Mouse (Mus musculus) MEL (cell line): ENCODE measurements around the gene Sdc1. TPM values are rescaled to one million over a fixed set of nuclear protein-coding genes. Genes with fewer than 3 reads are reported as not detected.

ENCODE experiments used
- DNase-seq: peaks from one replicate; pipeline ENCODE4 v3.0.0; 2011; ENCODE audit warnings: low read depth, low spot score
- H3K27ac ChIP-seq: 2 replicates; pipeline ENCODE4 v1.5.1; 2012; ENCODE audit warnings: low read depth, mild to moderate bottlenecking, control low read depth, low read length, moderate library complexity; ENCODE audit not compliant: control insufficient read depth
- H3K27me3 ChIP-seq, 2 experiments: fragments of 150-350 bp in 1 of 2; sonication (generic) in 1 of 2; 2 replicates each; pipeline ENCODE4 v1.6.1; 2012; ENCODE audit warnings: low read length in 2 of 2, mild to moderate bottlenecking in 2 of 2, improper control_type of control experiment in 1 of 2, moderate library complexity in 1 of 2; ENCODE audit not compliant: insufficient read depth in 2 of 2, control insufficient read depth in 1 of 2
- H3K36me3 ChIP-seq, 2 experiments: 2 replicates each; pipeline ENCODE4 v1.6.1; 2012 to 2014; ENCODE audit warnings: low read length in 2 of 2, improper control_type of control experiment in 1 of 2, inconsistent platforms in 1 of 2, mild to moderate bottlenecking in 1 of 2; ENCODE audit not compliant: insufficient read depth in 2 of 2, control insufficient read depth in 1 of 2
- H3K4me1 ChIP-seq, 2 experiments: fragments of 150-350 bp in 1 of 2; sonication (generic) in 1 of 2; 2 replicates each; pipeline ENCODE4 v1.6.1; 2012; ENCODE audit warnings: low read length in 2 of 2, improper control_type of control experiment in 1 of 2, mild to moderate bottlenecking in 1 of 2; ENCODE audit not compliant: insufficient read depth in 2 of 2, control insufficient read depth in 1 of 2
- H3K4me3 ChIP-seq, 2 experiments: fragments of 150-350 bp in 1 of 2; sonication (generic) in 1 of 2; 2 replicates each; pipeline ENCODE4 v1.5.1; 2012; ENCODE audit warnings: low read depth in 2 of 2, low read length in 2 of 2, mild to moderate bottlenecking in 2 of 2, moderate library complexity in 2 of 2, control low read depth in 1 of 2, improper control_type of control experiment in 1 of 2; ENCODE audit not compliant: control insufficient read depth in 1 of 2, insufficient read depth in 1 of 2
- H3K79me2 ChIP-seq: 2 replicates; pipeline ENCODE4 v1.6.1; 2012; ENCODE audit warnings: mild to moderate bottlenecking, low read length, moderate library complexity; ENCODE audit not compliant: control insufficient read depth, poor library complexity, insufficient read depth
- H3K9ac ChIP-seq: 2 replicates; pipeline ENCODE4 v1.6.1; 2012; ENCODE audit warnings: low read depth, mild to moderate bottlenecking, control low read depth, low read length, moderate library complexity; ENCODE audit not compliant: control insufficient read depth, poor library complexity, severe bottlenecking
- H3K9me3 ChIP-seq: fragments of 150-350 bp; sonication (generic); replicated peaks from 2 replicates; pipeline ENCODE4 v1.6.1; 2012; ENCODE audit warnings: mild to moderate bottlenecking, low read length, improper control_type of control experiment, moderate library complexity; ENCODE audit not compliant: insufficient read depth
- BHLHE40 ChIP-seq: IDR thresholded peaks from 2 replicates; pipeline ENCODE4 v1.6.1; 2012; ENCODE audit warnings: low read depth, mild to moderate bottlenecking, inconsistent platforms, low read length, improper control_type of control experiment, borderline replicate concordance
- CHD1 ChIP-seq: IDR thresholded peaks from 2 replicates; pipeline ENCODE4 v1.6.1; 2012; ENCODE audit warnings: low read depth, mild to moderate bottlenecking, inconsistent platforms, low read length, improper control_type of control experiment
- CTCF ChIP-seq, 3 experiments: IDR thresholded peaks in 2 of 3; conservative IDR thresholded peaks in 1 of 3; 2 replicates each; pipeline ENCODE4 v1.5.1; 2011 to 2012; ENCODE audit warnings: low read length in 3 of 3, low read depth in 2 of 3, mild to moderate bottlenecking in 2 of 3, improper control_type of control experiment in 1 of 3, inconsistent platforms in 1 of 3, mixed read lengths in 1 of 3, moderate library complexity in 1 of 3; ENCODE audit not compliant: control insufficient read depth in 1 of 3, insufficient read depth in 1 of 3, poor library complexity in 1 of 3, severe bottlenecking in 1 of 3
- GATA1 ChIP-seq: IDR thresholded peaks from 2 replicates; pipeline ENCODE4 v1.6.1; 2011; ENCODE audit warnings: low read depth, low read length, improper control_type of control experiment
- HCFC1 ChIP-seq: IDR thresholded peaks from 2 replicates; pipeline ENCODE4 v1.6.1; 2012; ENCODE audit warnings: low read depth, mild to moderate bottlenecking, inconsistent platforms, low read length, improper control_type of control experiment, moderate library complexity
- KAT2A ChIP-seq: conservative IDR thresholded peaks from 2 replicates; pipeline ENCODE4 v1.6.1; 2012; ENCODE audit warnings: low read depth, low read length, improper control_type of control experiment, inconsistent platforms
- MAFK ChIP-seq: IDR thresholded peaks from 2 replicates; pipeline ENCODE4 v1.6.1; 2011; ENCODE audit warnings: low read depth, mild to moderate bottlenecking, low read length, improper control_type of control experiment, borderline replicate concordance
- MAX ChIP-seq: IDR thresholded peaks from 2 replicates; pipeline ENCODE4 v1.6.1; 2011; ENCODE audit warnings: low read length, improper control_type of control experiment
- MAZ ChIP-seq: IDR thresholded peaks from 2 replicates; pipeline ENCODE4 v1.6.1; 2012; ENCODE audit warnings: low read depth, mild to moderate bottlenecking, inconsistent platforms, low read length, improper control_type of control experiment
- MEF2A ChIP-seq: IDR thresholded peaks from 2 replicates; pipeline ENCODE4 v1.6.1; 2014; ENCODE audit warnings: low read depth, mild to moderate bottlenecking, inconsistent platforms, low read length, improper control_type of control experiment; ENCODE audit not compliant: poor library complexity, insufficient replicate concordance, severe bottlenecking; ENCODE audit errors: extremely low read depth
- MXI1 ChIP-seq: IDR thresholded peaks from 2 replicates; pipeline ENCODE4 v1.6.1; 2011; ENCODE audit warnings: mild to moderate bottlenecking, low read depth, low read length, improper control_type of control experiment
- NELFE ChIP-seq: IDR thresholded peaks from 2 replicates; pipeline ENCODE4 v1.6.1; 2011; ENCODE audit warnings: low read depth, low read length, improper control_type of control experiment
- NRF1 ChIP-seq: IDR thresholded peaks from 2 replicates; pipeline ENCODE4 v1.6.1; 2014; ENCODE audit warnings: low read depth, mild to moderate bottlenecking, inconsistent platforms, low read length, improper control_type of control experiment, moderate library complexity; ENCODE audit not compliant: poor library complexity, insufficient read depth, severe bottlenecking
- POLR2A ChIP-seq, 2 experiments: IDR thresholded peaks; 2 replicates each; pipeline ENCODE4 v1.6.1; 2011 to 2012; ENCODE audit warnings: low read length in 2 of 2, mild to moderate bottlenecking in 2 of 2, control low read depth in 1 of 2, improper control_type of control experiment in 1 of 2, low read depth in 1 of 2, moderate library complexity in 1 of 2; ENCODE audit not compliant: control insufficient read depth in 1 of 2, insufficient read depth in 1 of 2, poor library complexity in 1 of 2
- RAD21 ChIP-seq: IDR thresholded peaks from 2 replicates; pipeline ENCODE4 v1.6.1; 2011; ENCODE audit warnings: mild to moderate bottlenecking, low read depth, low read length, improper control_type of control experiment
- RCOR1 ChIP-seq: IDR thresholded peaks from 2 replicates; pipeline ENCODE4 v1.6.1; 2012; ENCODE audit warnings: low read depth, mild to moderate bottlenecking, inconsistent platforms, low read length, improper control_type of control experiment
- SMC3 ChIP-seq: IDR thresholded peaks from 2 replicates; pipeline ENCODE4 v1.6.1; 2011; ENCODE audit warnings: low read depth, low read length, improper control_type of control experiment
- USF1 ChIP-seq: IDR thresholded peaks from 2 replicates; pipeline ENCODE4 v1.6.1; 2014; ENCODE audit warnings: low read depth, mild to moderate bottlenecking, inconsistent platforms, low read length, improper control_type of control experiment, moderate library complexity
- ZC3H11A ChIP-seq: IDR thresholded peaks from 2 replicates; pipeline ENCODE4 v1.6.1; 2012; ENCODE audit warnings: low read depth, mild to moderate bottlenecking, inconsistent platforms, low read length, improper control_type of control experiment
- ZKSCAN1 ChIP-seq: IDR thresholded peaks from 2 replicates; pipeline ENCODE4 v1.6.1; 2012; ENCODE audit warnings: low read depth, mild to moderate bottlenecking, inconsistent platforms, low read length, improper control_type of control experiment, moderate library complexity
- ZMIZ1 ChIP-seq: IDR thresholded peaks from 2 replicates; pipeline ENCODE4 v1.6.1; 2012; ENCODE audit warnings: low read depth, mild to moderate bottlenecking, inconsistent platforms, low read length, improper control_type of control experiment, moderate library complexity
- ZNF384 ChIP-seq: IDR thresholded peaks from 2 replicates; pipeline ENCODE4 v1.6.1; 2012; ENCODE audit warnings: low read depth, mild to moderate bottlenecking, inconsistent platforms, low read length, improper control_type of control experiment
- polyA plus RNA-seq, 2 experiments: library from polyadenylated mRNA; stranded (reverse) in 1 of 2; unstranded in 1 of 2; fragments of >175 nt in 1 of 2; fragments of >200 nt in 1 of 2; gene quantifications; 2 replicates each; pipeline versions ENCODE4 v1.2.1 to v1.2.4; 2012; ENCODE audit warnings: low replicate concordance in 2 of 2, low read depth in 1 of 2; ENCODE audit not compliant: insufficient read length in 2 of 2, insufficient read depth in 1 of 2, missing spikeins in 1 of 2
- total RNA-seq: library from RNA; depleted of rRNA; stranded (reverse); fragments of 300-350 nt; gene quantifications from 2 replicates; pipeline ENCODE4 v1.2.3, GENCODE M21; 2012

Gene Sdc1
- total and polyA plus RNA-seq, 3 experiments: 32.3 to 33.6 TPM; not detected in 1

DNA sequence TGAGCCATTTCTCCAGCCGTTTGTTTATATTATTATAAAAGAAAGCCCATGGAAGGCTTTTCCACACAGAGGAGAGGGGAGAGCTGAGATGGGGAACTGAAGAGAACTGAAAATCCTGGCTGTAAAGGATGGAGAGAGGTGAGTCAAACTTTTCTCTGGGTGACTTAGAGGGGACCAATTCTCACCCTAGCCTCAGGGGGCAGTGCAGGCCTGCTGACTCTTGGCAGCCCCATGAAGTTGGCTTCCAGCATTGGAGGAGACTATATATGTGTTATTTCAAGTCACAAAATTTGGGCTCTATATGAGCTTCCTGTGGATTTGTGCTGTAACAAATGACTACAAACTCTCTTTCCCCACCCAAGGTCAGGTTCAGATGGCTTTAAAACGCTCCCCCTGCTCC is 8.5 kb upstream of the Sdc1 start:
- DNase-seq: no peak
- H3K36me3 ChIP-seq: no peaks in the 10 kb centered on the region
- H3K4me3 ChIP-seq: no peak overlapping the region
- H3K27ac ChIP-seq: no peak overlapping the region
- no peaks in the 10 kb centered on the region; a peak in 1 of 4 replicates for H3K27me3 ChIP-seq
- TF ChIP-seq GATA1: no peak
- peak; percentile 11; the same call in 1 of the 2 replicates for TF ChIP-seq SMC3
- TF ChIP-seq MAX: no peak
- TF ChIP-seq ZKSCAN1: no peak
- TF ChIP-seq NELFE: no peak
- no peak for TF ChIP-seq MEF2A
- TF ChIP-seq MAFK: no peak
- TF ChIP-seq HCFC1: no peak
- no peak for TF ChIP-seq ZNF384
- TF ChIP-seq BHLHE40: no peak
- no peak for TF ChIP-seq MXI1
- TF ChIP-seq ZC3H11A: no peak
- peak; percentile 53 for TF ChIP-seq RAD21
- TF ChIP-seq ZMIZ1: no peak
- no peak for TF ChIP-seq POLR2A (IDR thresholded peaks at IDR 0.05; ENCODE audit: control insufficient read depth in 1 of 2, insufficient read depth in 1 of 2, low read depth in 1 of 2, low read length in 2 of 2, poor library complexity in 1 of 2)
- TF ChIP-seq RCOR1: no peak
- TF ChIP-seq KAT2A: no peak
- no peak for TF ChIP-seq NRF1
- no peak for TF ChIP-seq CHD1
- TF ChIP-seq CTCF (IDR thresholded peaks at IDR 0.05 in 2 of 3, conservative IDR thresholded peaks at IDR 0.05 in 1 of 3; ENCODE audit: control insufficient read depth in 1 of 3, insufficient read depth in 1 of 3, low read depth in 2 of 3, low read length in 3 of 3, poor library complexity in 1 of 3, severe bottlenecking in 1 of 3): peak; percentile 41 to 53 (median 53)
- no peak for TF ChIP-seq MAZ
- H3K79me2 ChIP-seq: no peaks in the 10 kb centered on the region
- no peaks in the 10 kb centered on the region for H3K4me1 ChIP-seq
- no peak overlapping the region for H3K9ac ChIP-seq
- H3K9me3 ChIP-seq: no peaks in the 10 kb centered on the region

DNA sequence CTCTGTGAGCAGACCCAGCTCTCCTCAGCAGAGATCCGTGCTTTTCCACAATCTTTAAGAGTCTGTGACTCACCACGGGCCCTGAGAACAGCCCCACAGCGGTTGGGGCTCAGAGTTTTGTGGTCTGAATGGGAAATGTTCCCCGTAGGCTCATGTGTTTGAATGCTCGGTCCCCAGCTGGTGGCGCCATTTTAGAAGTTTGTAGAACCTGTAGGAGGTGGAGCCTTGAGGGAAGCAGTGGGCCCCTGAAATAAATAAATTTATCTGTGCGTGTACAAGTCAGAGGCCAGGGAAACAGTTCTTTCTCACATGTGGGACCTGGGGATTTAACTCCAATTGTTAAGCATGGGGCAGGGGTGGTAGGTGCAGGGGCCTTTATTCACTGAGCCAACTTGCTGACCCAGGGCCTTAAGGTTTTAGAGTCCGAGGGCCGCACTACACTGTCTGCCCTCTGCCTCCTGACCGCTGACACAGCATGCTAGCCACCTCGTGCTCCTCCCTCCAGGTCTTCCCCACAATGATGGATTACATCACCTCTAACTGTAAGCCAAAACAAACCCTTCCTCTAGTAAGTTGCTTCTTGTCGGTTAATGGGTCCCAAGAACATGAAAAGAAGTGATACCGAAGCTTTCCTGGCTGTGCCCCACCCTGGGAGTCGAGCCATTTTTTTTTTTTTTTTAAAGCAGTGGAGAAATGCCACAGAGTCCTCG is 6.7 kb upstream of the Sdc1 start:
- H3K27me3 ChIP-seq: no peaks in the 10 kb centered on the region; a peak in 1 of 4 replicates
- no peak overlapping the region for H3K4me3 ChIP-seq
- H3K9ac ChIP-seq: no peak overlapping the region
- H3K79me2 ChIP-seq: no peaks in the 10 kb centered on the region
- peak; percentile 25 for DNase-seq
- no peaks in the 10 kb centered on the region for H3K4me1 ChIP-seq
- no peak overlapping the region for H3K27ac ChIP-seq
- TF ChIP-seq RCOR1 (no peak), SMC3 (peak; percentile 25; the same call in 1 of the 2 replicates), CTCF (IDR thresholded peaks at IDR 0.05 in 2 of 3, conservative IDR thresholded peaks at IDR 0.05 in 1 of 3; ENCODE audit: control insufficient read depth in 1 of 3, insufficient read depth in 1 of 3, low read depth in 2 of 3, low read length in 3 of 3, poor library complexity in 1 of 3, severe bottlenecking in 1 of 3) (peak in 2 of 3 experiments; percentile 26 to 27; a peak in 3 of 6 replicates), USF1 (no peak)
- TF ChIP-seq, all 39 proteins: peak for 2
- Histone ChIP-seq H3K36me3 (no peaks in the 10 kb centered on the region), H3K9me3 (no peaks in the 10 kb centered on the region)
